Mouse (Mus musculus) ZHBTc4 (cell line): Measurements from ENCODE around the gene Cpne9.

Experiments used
- DNase-seq: peaks from one replicate; pipeline ENCODE4 v3.0.0-alpha.2; 2011; ENCODE audit warnings: low read depth, low spot score

Cpne9 gene

DNA sequence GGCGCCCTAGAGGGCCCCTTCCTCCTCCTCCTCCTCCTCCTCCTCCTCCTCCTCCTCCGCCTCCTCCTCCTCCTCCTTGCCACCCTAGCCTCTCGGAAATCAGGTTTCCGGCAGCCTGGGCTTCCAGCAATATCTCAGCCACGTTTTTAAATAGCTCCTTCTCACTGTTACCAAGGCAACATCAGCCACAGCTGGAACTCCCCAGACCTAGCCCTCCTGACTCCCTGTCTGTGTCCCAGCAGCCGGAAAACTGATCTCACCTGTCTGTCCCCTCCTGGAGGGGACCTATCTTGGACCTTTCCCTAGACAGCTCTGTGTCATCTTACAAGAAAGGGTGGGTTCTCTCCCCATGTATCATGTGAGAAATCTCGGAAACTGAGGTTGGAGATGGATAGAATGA is 60.2 kb downstream of the Cpne9 start:
- no peak for DNase-seq

DNA sequence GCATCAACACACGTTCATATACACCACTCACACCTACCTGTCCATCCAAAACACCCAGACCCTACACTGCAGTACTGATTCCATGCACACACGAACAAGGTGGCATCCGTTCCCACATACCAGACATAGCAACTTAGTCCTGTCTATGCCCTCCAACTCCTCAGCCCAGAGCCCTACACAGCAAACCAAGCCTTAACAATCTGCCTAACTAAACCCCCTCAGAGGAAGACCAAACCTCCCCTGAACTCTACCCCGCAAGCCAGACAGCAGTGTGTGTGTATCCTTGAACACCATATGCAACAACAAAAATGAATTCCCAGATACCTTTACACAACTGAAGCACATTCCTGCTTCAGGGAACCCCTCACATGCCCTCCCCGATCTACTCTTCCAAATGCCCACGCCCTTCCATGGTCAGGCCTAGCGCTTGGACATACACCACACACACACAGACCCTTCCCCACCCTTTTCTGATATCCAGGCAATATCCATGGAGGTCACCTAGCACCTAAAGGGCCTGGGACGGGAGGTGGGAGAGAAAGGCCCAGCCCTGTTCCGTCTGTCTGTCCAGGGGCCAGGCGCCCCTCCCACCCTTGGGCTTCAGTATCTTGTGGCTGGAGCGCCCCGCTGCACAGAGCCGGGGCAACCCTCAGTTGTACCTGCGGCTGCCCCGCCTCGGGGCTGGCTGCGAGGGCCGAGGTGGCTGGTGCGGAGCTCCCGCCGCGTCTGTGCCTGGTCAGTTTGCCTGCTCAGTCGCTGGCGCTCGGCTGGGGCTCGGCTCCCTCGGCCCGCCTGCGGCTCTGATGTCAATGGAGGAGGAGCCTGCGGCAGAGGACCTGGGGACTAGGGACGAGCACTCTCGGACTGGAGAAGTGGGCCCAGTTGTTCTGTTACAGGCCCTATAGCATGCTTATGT is 61.3 kb downstream of the Cpne9 start, which contains the start of gene Camk1:
Gene Camk1, minus strand, starts transcription at position 808 of the 916 bp plus-strand sequence.
- DNase-seq: peak; percentile 73

DNA sequence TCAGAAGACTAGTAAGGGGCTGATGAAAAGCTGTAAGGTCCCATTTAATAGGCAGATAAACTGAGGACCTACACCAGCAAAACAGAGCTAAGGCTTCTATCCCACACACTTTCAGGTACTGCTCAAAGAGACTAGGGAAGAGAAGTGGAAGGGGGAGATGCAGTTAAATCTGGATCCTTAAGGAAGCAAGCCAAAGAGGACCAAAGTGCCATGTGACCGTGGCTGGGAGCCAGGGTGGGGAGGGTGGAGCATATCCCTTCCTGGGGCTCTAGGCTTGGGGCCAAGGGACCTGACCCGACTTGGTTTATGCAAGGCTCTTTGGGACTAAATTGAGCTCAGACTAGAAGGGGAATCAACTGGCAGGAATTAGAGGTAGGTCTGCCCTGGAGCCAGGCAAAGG is 62.2 kb downstream of the Cpne9 start:
- DNase-seq: no peak

DNA sequence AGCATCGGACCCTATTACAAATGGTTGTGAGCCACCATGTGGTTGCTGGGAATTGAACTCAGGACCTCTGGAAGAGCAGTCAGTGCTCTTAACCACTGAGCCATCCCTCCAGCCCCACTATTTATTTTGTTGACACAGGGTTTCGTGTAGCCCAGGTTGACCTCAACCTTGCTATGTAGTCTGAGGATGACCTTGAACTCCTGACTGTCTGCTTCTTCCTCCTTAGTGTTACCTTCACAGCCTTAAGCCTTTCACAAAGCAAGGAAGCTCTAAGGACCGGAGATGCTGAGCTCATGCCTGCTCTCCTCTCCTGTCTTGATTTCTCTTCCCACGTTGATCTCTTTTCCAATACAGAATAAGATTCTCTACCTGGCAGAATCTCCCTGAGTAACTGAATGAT is 64.8 kb downstream of the Cpne9 start:
- DNase-seq: no peak

DNA sequence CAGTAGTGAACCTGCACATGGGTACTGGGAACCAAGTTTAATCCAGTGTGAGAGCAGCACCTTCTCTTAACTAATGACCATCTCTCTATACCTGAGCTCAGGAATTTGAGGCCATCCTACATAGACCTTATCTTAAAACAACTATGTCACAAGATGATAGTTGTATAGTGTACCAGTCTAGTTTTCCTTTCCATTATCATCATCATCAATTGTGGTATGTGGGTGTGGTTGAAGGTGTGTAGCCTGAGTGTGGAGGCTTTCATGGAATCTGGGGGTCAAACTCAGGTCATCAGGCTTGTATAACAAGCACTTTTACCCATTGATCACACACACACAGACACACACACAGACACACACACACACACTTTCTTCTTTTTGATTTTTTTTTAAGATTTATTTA is 68.4 kb downstream of the Cpne9 start:
- peak; percentile 61 for DNase-seq

DNA sequence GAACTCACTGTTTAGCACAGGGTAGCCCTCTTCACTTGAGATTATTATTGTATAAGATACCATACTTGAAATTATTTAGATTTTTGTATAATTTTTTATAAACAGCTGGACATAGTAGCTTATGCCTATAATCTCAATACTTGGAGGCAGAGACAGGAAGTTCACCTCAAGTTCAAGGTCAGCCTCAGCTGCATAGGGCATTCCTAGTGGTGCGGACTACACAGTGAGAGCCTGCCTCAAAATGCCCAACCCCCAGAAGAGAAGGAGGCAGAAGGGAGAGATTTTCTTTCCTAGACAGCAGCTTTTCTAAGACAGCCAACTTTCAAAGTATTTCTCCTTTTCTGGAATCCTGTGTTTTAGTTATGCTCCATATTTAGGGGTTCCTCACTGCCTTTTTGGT is 69.1 kb downstream of the Cpne9 start:
- peak; percentile 35 for DNase-seq

DNA sequence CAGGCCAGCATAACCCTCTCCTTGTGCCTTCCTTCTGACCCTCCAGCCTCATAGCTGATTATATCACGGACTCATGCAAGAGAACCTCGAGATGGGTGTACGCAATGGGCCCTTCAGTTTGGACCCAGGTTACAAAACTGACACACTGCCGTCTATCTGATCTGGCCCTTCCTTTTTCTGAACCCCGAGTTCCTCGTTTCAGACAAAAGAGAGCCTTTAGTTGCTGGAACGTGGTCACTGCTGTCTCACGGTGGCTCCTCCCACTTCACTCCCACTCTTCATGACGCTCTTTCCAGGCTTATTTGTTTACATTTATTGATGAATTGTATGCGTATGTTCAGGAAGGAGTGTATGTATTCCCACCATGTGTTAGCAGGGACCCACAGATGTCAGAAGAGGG is 69.5 kb downstream of the Cpne9 start:
- no peak for DNase-seq

DNA sequence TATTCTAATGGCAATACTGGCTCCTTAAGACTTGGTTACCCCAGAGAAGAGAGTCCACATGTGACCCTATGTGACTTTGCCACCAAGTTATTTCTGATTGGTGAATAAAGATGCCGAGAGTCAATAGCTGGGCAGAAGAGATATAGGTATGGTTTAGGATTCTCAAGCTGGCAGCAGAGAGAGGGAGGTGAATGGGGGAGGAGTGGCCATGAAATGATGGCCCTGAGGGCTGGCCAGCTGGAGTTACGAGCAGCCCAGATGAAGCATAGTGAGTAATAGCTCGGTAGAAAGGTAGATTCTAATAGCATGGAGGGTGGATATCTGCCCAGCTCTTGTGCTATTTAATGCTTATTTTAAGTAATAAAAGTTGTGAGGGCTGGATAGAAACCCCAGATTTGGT is 70.7 kb downstream of the Cpne9 start:
- DNase-seq: no peak

DNA sequence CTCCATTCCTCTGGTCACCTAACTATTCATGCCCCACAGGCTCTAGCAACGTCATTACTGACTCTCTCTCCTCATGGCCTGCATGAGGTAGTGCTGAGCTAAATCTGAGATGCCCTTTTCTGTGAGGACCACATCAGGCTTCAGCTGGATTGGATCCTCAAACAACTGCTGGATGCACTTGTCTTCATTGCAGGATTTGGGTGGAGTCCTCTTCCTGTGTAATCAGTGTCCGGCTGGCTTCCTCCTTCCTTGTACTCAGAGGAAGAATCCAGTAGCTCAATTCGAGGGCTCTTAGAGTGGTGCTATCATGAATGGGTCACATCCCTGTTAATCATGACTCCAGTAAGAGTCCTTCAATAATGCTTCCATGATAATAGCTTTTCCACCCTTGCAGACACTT is 71.6 kb downstream of the Cpne9 start:
- DNase-seq: no peak
